Mouse (Mus musculus): ENCODE data around the gene S100z.

S100z gene

GRCm38 (mm10) chr13:95478671-95479413 is at the start of gene S100z:
Gene S100z (minus strand): TSS chr13:95478721.
- no peak for DNase-seq (ENCODE audit: low spot score in 2 of 2)

GRCm38 (mm10) chr13:95524674-95525491 is 46.4 kb upstream of the S100z start, which contains the start of gene F2rl1:
Gene F2rl1 (minus strand): TSS chr13:95525227.
- no peak for DNase-seq (ENCODE audit: low spot score in 2 of 2)

GRCm38 (mm10) chr13:95524424-95524673 is 45.8 kb upstream of the S100z start:
- no peak for DNase-seq (ENCODE audit: low spot score in 2 of 2)

GRCm38 (mm10) chr13:95523659-95524423 is 45.3 kb upstream of the S100z start:
- no peak for DNase-seq (ENCODE audit: low spot score in 2 of 2)

GRCm38 (mm10) chr13:95522176-95522575 is 43.7 kb upstream of the S100z start:
- DNase-seq (ENCODE audit: low spot score in 2 of 2): no peak

- no peak for DNase-seq (ENCODE audit: low spot score in 2 of 2)
Observed at GRCm38 (mm10) chr13:95521029-95521428, 42.5 kb upstream of the S100z start.

GRCm38 (mm10) chr13:95514756-95515155 is 36.2 kb upstream of the S100z start:
- DNase-seq (ENCODE audit: low spot score in 2 of 2): no peak

GRCm38 (mm10) chr13:95510054-95510453 is 31.5 kb upstream of the S100z start:
- no peak for DNase-seq (ENCODE audit: low spot score in 2 of 2)

GRCm38 (mm10) chr13:95503279-95503917 is 24.9 kb upstream of the S100z start:
- DNase-seq (ENCODE audit: low spot score in 2 of 2): no peak

- no peak for DNase-seq (ENCODE audit: low spot score in 2 of 2)
Observed at GRCm38 (mm10) chr13:95496601-95497000, 18.1 kb upstream of the S100z start.

GRCm38 (mm10) chr13:95494812-95495211 is 16.3 kb upstream of the S100z start:
- no peak for DNase-seq (ENCODE audit: low spot score in 2 of 2)

- DNase-seq (ENCODE audit: low spot score in 2 of 2): no peak
Observed at GRCm38 (mm10) chr13:95493296-95493695, 14.8 kb upstream of the S100z start.

- no peak for DNase-seq (ENCODE audit: low spot score in 2 of 2)
Observed at GRCm38 (mm10) chr13:95491327-95491726, 12.8 kb upstream of the S100z start.

- no peak for DNase-seq (ENCODE audit: low spot score in 2 of 2)
Observed at GRCm38 (mm10) chr13:95484664-95485063, 6.1 kb upstream of the S100z start.

GRCm38 (mm10) chr13:95481428-95481827 is 2.9 kb upstream of the S100z start:
- peak; percentile 80 to 92 for DNase-seq (ENCODE audit: low spot score in 2 of 2)

- DNase-seq (ENCODE audit: low spot score in 2 of 2): no peak
Observed at GRCm38 (mm10) chr13:95477173-95477572, 1.3 kb downstream of the S100z start.

GRCm38 (mm10) chr13:95475124-95475523 is 3.4 kb downstream of the S100z start:
- no peak for DNase-seq (ENCODE audit: low spot score in 2 of 2)

GRCm38 (mm10) chr13:95474294-95474693 is 4.2 kb downstream of the S100z start:
- no peak for DNase-seq (ENCODE audit: low spot score in 2 of 2)

GRCm38 (mm10) chr13:95470970-95471369 is 7.6 kb downstream of the S100z start:
- no peak for DNase-seq (ENCODE audit: low spot score in 2 of 2)

GRCm38 (mm10) chr13:95451529-95451928 is 27.0 kb downstream of the S100z start:
- no peak for DNase-seq (ENCODE audit: low spot score in 2 of 2)

GRCm38 (mm10) chr13:95450636-95451210 is 27.8 kb downstream of the S100z start:
- DNase-seq (ENCODE audit: low spot score in 2 of 2): no peak

GRCm38 (mm10) chr13:95449730-95450129 is 28.8 kb downstream of the S100z start:
- DNase-seq (ENCODE audit: low spot score in 2 of 2): no peak
